Mouse (Mus musculus) adrenal gland, adult (tissue): Measurements from ENCODE around the gene Gopc.

Experiments used
- DNase-seq, 2 experiments: peaks; one replicate each; pipeline ENCODE4 v3.0.0; 2022 to 2023; ENCODE audit warnings: low spot score in 1 of 2; ENCODE audit not compliant: inconsistent age in 2 of 2

Gopc gene

DNA sequence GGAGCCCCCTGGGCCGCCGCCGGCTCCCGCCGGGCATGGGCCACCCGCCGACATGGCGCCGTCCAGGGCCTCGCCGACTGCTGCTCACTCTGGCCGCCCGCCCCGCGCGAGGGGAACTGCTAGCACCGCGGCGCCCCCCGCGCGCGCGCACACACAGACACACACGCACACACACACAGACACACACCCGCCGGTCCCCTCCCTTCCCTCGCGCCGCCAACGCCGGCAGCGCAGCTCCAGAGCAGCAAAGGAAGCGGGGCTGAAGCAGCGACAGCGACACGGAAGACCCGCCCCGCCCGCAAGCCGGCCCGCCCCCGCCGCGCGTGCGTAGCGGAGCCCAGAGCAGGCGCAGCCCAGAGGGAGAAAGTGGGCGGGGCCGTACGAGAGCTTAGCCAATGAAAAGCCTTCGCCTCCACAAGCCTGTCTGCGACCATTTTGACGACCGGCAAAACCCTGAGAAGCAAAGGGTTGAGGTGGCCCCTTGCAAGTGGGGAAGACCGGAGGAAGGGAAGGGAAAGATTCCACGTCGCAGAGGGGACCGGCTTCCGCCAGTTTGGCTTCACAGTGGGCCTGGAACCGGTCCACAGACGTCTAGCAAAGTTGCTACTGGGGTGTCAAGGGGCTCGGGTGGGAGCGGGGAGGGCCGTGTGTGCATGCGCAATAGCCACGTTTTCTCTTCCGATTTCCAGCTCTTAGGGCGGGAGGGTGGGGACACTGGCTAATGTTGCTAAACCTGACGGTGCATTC lies at the start of gene Gopc:
TSS of gene Gopc (minus strand) at position 280 of the 747 bp plus-strand sequence.
- DNase-seq: peak; percentile 98 to 100

DNA sequence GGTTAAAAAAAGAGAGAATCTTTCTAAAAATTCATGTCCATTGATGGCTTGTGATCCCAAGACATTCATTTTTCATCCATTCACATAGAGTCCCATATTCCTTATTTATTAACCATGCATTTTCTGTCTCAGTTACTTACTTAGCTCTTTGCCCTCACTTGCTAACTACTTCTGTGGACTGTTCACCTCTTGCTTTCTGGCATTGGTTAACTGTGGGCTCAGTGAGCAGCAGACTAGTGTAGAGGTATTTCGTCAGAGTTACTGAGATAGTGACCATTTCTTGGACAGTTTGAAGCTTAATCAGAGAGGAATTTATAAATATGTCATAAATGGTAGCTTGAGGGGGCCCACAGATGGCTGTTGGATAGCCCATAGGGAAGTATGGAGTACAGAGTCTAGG lies 49.0 kb upstream of the Gopc start:
- DNase-seq: no peak

DNA sequence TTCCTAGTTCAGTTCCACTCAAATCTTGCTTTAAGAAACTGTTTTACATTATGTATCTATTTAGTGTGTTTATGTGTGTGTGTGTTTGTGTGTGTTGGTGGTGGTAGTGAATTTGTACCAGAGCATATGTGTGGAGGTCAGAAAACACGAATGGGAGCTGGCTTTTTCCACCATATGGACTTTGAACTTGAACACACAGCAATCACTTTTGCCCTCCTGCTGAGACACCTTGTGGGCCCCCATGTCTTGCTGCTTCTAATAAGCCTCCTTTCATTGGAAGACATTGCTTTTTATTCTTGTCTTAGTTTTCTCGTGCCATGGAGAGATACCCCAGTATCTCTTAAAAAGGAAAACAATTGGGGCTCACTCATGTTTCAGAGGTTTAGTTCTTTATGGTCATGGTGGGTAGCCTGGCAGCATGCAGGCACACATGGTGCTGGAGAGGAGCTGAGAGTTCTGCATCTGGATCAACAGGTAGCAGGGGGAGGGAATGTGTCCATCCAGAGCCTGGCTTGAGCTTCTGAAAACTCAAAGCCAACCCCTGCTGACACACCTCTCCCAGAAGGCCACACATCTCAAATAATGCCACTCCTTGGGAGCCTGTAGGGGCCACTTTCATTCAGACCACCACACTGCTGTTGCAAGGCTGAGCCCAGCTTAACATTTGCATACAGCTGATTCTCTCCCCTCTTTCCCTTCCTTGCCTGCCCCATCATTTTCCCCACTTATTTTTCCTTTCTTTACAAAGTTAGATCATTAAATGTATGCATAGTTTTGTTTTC lies 45.9 kb upstream of the Gopc start:
- DNase-seq: no peak

DNA sequence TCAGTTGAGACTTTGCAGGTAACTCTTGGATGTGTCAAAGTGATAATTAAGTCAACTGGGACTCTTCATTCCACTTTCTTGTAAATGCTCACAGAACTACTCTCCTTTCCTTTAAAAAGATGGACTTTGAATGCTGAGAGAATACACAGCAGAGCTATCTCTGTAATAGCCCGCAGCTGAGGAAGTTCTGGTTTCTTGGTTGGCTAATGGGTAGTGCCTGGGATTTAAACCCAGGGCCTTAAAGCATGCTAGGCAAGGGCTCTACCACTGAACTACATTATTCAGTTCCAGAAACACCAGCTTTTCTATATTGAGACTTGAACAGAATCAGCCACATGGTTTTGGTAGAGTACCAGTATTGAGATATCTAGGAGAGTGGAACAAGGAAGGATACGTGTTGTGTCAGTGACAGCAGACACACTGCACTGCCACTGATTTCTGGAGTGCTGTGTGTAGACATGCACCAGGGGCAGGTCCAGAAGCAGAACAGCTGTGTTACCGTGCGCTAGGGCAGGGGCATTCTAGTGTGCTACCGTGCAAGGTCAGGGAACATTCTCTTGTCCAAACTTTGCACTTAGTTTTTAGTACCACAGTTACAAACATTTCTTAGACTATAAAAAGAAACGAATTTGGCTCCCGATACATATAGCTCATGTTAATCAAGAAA lies 44.5 kb upstream of the Gopc start:
- no peak for DNase-seq

DNA sequence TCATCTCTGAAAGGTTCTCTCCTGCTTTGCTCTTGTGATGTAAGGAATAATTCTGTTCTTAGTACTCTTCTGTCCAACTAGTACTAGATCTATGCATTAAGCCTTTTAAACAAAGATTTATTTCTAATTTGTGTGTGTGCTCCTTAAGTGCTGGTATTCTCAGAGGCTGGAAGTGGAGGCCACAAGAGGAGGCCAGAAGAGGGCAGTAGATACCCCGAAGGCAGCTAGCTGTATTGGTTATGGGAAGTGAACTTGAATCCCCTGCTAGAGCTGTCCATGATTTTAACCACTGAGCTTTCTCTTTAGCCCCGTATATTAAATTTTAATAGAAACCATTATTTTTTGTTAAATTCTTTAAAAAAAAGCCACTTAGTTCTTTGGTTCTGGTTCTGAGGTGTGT lies 41.2 kb upstream of the Gopc start:
- peak in 1 of 2 experiments; percentile 44 for DNase-seq

DNA sequence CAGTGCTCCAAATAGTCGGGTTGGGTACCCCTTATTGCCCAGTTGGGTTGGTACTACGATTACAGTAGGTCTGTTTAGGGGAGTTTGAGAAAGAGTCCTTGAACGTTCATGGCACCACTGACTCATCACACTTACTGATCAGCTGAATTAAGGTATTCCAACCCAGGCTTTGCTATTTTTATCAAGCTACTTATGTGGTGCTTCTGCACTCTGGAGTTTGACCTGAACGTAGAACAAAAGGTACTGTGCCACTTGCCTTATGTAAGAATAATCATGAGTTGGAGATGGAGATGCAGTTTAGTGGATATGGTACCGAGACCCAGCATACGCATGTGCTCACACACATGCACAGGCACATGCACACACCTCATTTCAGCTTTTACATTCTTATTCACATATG lies 39.8 kb upstream of the Gopc start:
- peak in 1 of 2 experiments; percentile 67 for DNase-seq

DNA sequence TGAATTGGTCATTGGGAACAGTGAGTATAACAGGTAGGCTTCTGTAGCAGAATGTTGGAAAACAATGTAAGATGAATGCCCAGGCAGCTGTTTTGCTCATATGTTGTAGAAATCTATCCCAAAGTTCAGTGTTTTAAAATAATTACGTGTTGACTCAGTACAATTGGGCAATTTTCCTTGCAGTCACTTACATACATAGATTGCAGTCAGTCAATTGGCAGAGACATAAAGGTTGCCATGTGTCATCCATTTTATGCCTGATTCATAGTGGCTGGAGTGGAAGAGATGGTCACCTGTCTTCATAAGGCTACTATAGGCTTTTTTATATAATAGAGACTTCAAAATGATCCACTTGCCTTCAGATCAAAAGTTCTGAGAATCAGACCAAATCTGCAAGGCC lies 38.6 kb upstream of the Gopc start:
- DNase-seq: peak in 1 of 2 experiments; percentile 59

DNA sequence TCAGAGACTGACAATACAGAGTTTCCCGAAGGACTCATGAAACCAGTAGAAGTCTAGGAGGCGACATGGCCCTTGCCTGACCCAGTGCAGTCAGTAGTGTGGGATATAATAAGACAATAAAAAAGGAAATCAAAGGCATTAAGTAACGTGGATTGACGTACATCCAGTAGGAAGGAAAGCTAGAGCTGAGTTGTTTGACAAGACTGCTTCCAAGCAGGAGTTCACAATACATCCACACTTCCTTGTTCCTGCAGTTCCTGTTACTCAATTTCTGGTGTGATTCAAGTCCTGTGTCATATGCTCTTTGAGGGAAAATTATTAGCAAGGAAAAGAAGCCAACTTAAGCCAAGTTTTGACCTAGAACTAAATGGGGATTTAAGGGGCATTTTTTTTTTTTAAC lies 37.5 kb upstream of the Gopc start:
- DNase-seq: peak in 1 of 2 experiments; percentile 74

DNA sequence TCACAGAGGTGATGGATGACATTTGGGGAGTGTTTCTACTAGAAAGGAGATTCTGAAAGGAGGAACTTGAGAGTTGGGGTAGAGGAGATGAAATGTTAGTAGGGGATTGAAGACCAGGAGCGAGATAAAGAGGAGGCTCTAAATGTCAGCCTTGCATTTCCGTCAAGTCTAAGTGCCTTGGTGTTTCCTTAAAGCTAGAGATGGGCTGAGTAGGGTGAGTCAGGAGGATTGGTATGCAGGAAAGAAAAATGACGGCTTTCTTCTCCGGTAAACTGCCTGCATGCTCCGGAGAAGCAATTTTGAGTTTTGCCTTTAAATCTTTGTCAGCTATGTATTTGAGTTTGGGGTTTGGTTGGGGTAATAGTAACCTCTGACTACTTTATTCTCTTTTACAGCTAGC lies 37.0 kb upstream of the Gopc start:
- no peak for DNase-seq

DNA sequence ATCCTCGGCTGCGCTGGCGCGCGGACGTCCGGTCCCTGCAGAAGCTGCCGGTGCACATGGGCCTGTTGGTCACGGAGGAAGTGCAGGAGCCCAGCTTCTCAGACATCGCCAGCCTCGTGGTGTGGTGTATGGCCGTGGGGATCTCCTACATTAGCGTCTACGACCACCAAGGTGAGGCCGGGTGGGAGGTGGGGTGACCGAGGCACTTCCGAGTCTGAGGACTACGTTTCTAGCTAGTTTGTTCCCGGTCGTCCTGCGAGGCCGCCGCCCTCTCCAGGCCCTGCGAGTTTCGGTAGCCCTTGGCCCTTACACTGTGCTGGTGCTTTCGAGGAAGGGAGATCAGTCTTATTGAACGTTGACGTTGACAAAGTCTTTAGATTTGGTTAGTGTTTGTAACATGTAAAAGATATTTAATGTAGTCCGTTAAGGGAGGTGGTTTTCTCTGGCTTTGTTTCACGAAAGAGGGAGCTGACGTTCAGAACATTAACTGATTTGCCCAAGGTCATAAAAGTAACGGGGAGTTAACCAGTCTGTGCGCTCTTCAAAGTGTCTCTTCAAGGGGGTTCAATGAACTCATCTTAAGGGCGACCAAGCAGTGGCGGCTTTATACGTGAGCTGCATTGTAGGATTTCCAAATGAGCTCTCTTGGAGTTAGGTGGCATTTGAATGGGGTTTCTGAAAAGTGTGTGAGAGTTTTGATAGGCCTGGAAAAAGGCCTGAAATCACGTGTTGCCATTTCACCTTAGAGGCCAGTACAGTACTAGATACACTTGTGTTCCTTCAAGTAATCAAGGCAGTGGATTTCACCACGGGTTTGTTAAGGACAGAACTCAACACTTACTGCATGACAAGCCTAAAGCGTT lies 36.3 kb upstream of the Gopc start:
- DNase-seq: peak; percentile 19 to 77

DNA sequence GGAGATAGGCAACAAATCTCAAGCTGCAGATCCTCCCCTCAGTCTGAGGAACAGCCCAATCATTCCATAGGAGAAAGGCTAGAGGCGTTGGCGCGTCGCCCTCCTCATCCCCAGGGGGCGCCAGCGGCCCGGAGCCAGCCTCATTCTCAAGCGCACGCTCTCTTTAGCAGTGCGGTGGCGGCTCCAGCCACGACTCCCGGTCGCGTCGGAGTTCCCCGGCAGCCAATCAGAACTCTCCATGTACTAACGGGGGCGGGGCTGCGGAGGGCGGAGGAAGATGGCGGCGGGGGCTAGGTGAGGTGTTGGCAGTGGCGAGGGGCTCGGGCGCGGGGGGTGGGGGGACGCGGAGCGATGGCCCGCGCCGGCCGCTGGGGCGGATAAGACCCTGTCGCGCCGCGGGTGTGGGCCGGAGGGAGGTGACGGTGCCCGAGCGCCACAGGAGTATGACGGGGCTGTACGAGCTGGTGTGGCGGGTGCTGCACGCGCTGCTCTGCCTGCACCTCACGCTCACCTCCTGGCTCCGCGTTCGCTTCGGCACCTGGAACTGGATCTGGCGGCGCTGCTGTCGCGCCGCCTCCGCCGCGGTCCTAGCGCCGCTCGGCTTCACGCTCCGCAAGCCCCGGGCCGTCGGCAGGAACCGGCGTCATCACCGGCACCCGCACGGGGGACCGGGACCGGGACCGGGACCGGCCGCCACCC lies 35.5 kb upstream of the Gopc start, which contains the start of gene Nus1:
TSS of gene Nus1 (plus strand) at position 249 of the 699 bp plus-strand sequence.
- peak; percentile 97 to 98 for DNase-seq

DNA sequence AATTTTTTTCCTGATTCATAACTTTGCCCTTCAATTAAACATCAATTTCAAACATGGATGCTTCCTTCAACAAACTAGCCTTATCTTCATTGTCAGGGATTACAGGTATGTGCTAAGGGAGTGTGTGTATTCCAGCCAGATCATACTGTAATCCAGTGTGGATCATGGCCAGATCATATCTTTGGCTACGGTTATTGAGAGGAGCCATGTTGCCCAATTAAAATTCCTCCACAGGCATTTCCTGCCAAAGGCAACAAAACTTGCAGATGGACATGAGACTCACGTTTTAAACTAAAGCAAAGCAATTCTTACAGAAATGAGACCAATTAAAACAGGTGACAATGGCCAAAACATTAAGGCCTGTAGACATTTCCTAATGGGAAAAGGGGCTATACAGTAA lies 34.5 kb upstream of the Gopc start:
- peak in 1 of 2 experiments; percentile 45 for DNase-seq

DNA sequence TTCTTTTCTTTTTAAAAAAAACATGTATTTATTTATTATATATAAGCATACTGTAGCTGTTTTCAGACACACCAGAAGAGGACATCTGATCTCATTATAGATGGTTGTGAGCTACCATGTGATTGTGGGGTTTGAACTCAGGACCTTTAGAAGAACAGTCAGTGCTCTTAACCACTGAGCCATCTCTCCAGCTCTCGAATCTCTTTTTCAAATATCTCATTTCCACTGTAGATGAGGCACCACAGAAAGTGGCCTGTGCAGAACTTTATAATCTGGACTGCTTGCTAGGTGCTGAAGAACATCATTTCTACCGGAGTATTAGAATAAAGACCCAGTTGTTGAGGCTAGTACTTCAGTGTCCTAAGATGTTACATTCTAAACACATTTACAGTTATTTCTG lies 33.1 kb upstream of the Gopc start:
- DNase-seq: no peak

DNA sequence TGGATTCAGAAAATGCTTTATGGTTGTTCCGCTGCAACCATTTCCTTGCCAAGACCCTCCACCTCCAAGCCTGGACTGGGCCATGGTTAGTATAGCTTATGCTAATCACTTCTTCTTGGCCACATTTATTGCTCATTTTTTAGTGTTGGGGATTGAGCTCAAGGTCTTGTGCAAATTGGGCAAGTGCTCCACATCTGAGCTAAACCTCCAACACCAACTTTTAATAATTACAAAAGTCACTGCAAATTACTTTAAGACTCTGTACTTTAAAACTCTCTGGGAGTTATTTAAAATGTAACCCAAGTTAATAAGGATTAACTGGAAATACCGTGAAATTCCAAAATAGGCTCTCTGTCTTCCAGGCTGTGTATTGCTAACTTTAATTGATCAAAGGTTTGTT lies 25.6 kb upstream of the Gopc start:
- no peak for DNase-seq

DNA sequence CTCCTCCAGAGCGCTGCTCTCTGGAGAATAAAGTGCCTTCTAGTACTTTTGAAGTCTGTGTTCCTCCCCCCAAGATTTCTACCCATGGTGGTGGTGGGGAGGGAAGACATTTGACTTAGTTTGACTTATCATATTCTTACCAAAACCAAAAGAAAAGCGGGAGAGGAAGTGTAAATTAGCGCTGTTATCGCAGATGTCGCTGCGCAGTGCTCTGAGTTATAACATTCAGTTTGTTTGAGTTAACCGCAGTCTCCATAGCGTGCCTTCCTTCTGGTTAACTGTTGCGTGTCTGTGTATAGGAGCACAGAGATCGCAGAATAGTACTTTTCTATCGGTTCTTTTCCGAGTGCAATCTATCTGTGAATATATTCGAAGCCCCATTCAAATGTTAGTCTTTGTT lies 23.2 kb upstream of the Gopc start:
- DNase-seq: no peak

DNA sequence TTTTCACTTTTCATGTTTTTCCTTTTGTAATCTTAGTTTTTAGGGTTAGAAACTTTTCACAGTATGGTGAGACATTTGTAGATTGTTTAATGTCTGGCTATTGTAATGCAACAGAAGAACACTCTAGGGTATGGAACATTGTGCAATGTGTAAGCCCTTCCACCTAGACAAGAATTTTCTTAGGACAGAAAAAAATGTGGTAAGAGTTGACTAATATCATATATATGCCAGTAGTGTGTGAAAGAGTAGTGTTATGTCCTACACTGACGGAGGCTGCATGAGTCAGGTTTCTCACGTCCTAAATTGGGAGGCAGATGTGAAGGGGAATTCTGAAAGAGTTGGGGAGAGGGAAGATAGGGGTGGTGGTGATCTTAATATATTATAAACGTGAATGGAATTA lies 17.8 kb upstream of the Gopc start:
- no peak for DNase-seq

DNA sequence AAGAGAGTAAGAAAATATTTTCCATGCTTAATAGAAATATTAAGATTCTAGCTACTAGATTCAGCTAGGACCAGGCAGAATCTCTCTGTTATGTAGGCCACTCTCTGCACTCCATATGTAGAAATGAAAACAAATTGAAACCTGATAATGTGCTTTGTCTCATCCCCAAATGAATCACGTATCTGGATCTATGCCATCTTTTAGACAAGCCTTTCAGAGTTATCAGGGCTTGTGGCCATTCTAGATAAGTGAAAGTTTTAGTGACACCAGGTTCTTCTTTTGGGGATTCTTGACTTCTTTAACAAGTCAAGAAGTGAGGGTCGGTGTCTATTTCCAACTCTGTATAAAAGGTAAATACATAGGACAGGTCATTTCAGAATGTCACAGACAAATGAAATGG lies 16.8 kb upstream of the Gopc start:
- no peak for DNase-seq

DNA sequence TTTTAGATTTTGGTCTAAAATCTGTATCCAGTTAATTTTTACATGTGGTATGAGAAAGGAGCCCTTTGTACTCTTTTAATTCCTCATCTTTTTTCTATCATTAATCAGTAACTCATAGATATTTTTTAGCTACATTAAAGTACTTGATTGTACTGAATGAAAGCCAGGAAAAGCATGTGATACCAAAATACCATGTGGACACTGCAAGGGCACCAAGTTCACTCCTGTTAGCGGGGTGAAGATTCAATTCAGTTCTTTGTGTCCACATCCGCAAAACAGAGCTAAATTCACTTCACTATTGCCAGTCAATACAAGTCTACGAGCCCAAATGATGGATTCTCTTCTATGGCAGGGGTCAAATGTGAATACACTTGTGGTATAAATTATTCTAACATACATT lies 14.7 kb upstream of the Gopc start:
- no peak for DNase-seq

DNA sequence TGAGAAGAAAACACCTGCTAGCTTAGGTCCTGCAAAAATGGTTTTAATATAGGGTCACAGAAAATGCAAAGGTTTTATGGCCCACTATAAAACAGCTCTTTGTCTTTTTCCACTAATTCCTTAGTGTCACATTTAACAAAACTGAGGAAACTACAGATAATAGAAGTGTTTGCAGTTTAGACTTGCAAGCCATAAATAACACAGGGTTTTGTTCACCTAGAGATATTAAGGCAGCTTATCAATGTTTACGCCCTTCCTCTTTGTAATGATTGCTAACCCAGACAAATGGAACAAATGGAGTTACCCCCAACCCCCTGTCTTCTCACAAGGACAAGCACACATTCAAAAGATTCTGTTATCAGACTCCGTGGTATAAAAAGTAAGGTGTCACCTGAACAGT lies 9.3 kb upstream of the Gopc start:
- DNase-seq: no peak

DNA sequence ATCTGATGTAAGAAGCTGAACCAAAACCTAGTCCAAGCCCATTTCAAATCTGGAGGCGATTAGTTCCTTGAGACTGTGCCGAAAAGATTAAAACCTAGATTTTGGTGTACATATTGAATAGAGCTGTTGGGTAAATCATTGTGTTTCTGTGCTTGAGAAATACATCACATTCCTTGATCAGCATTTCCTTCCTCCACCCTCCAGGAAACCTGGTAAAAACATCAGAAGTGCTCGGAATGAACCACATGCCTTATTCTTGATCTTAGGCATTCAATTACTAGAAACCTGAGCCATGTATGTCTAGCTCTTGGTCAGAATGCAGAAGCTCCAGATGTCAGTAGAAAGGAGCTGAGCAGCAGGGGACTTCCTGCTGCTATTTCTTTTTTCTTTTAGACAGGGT lies 7.5 kb upstream of the Gopc start:
- no peak for DNase-seq
